Mouse (Mus musculus): Measurements from ENCODE around the gene Ubac2. TPM values are rescaled to one million over a fixed set of nuclear protein-coding genes. Genes with fewer than 3 reads are reported as not detected.
A peak's percentile ranks its signal among the peaks of the same experiment; 100 is the strongest.

Gene Ubac2
- polyA plus RNA-seq, 2 experiments, result 10.1 to 16.4 TPM

- Histone ChIP-seq H3K36me3 (replicated peaks; ENCODE audit: control insufficient read depth, insufficient read depth, low read depth) (no peaks in the 10 kb centered on the region), H3K4me2 (ENCODE audit: low read depth) (no peak overlapping the region), H3K27me3 (ENCODE audit: control insufficient read depth, insufficient read depth, low read length) (no peaks in the 10 kb centered on the region), H3K9ac (replicated peaks) (no peak overlapping the region), H3K27ac (no peak overlapping the region), H3K9me3 (ENCODE audit: control insufficient read depth, low read length) (no peaks in the 10 kb centered on the region), H3K4me1 (replicated peaks; ENCODE audit: control insufficient read depth in 2 of 2, insufficient read depth in 2 of 2, low read length in 1 of 2) (peaks cover 0 to 10% of the 10 kb centered on the region in 2 experiments; a peak in 2 of 4 replicates), H3K4me3 (ENCODE audit: insufficient read depth in 1 of 2, low read depth in 2 of 2, low read length in 2 of 2) (no peak overlapping the region)
- no peak for ATAC-seq (ENCODE audit: insufficient read depth)
- DNase-seq (ENCODE audit: low read depth in 3 of 3, low spot score in 3 of 3), result no peak
- 80% methylated on average over 8 of the region's 8 CpGs for WGBS (ENCODE audit: insufficient replicate concordance)
- TF ChIP-seq CTCF (IDR thresholded peaks at IDR 0.05; ENCODE audit: low read depth), result no peak
- TF ChIP-seq EP300 (IDR thresholded peaks at IDR 0.05; ENCODE audit: low read depth), result no peak
These were observed 118.4 kb downstream of the Ubac2 start for GRCm38 (mm10) chr14:121996786-121997185.

- WGBS (ENCODE audit: insufficient replicate concordance), result 75% methylated on average over 8 of the region's 8 CpGs
- Histone ChIP-seq H3K9me3 (ENCODE audit: control insufficient read depth, low read length) (no peaks in the 10 kb centered on the region), H3K4me3 (ENCODE audit: insufficient read depth in 1 of 2, low read depth in 2 of 2, low read length in 2 of 2) (no peak overlapping the region), H3K4me2 (ENCODE audit: low read depth) (no peak overlapping the region), H3K9ac (replicated peaks) (no peak overlapping the region), H3K4me1 (replicated peaks; ENCODE audit: control insufficient read depth in 2 of 2, insufficient read depth in 2 of 2, low read length in 1 of 2) (peaks cover 0 to 11% of the 10 kb centered on the region in 2 experiments; a peak in 2 of 4 replicates), H3K36me3 (replicated peaks; ENCODE audit: control insufficient read depth, insufficient read depth, low read depth) (no peaks in the 10 kb centered on the region), H3K27me3 (ENCODE audit: control insufficient read depth, insufficient read depth, low read length) (no peaks in the 10 kb centered on the region), H3K27ac (no peak overlapping the region)
- ATAC-seq (ENCODE audit: insufficient read depth) (no peak), DNase-seq (ENCODE audit: low read depth in 3 of 3, low spot score in 3 of 3) (no peak)
- TF ChIP-seq CTCF (IDR thresholded peaks at IDR 0.05; ENCODE audit: low read depth) (no peak), EP300 (IDR thresholded peaks at IDR 0.05; ENCODE audit: low read depth) (no peak)
These were observed 121.0 kb downstream of the Ubac2 start for GRCm38 (mm10) chr14:121999455-121999854.

GRCm38 (mm10) chr14:122000346-122001105, 122.1 kb downstream of the Ubac2 start:
- Histone ChIP-seq H3K4me2 (ENCODE audit: low read depth) (no peak overlapping the region), H3K27ac (no peak overlapping the region), H3K36me3 (replicated peaks; ENCODE audit: control insufficient read depth, insufficient read depth, low read depth) (no peaks in the 10 kb centered on the region), H3K27me3 (ENCODE audit: control insufficient read depth, insufficient read depth, low read length) (no peaks in the 10 kb centered on the region), H3K4me3 (ENCODE audit: insufficient read depth in 1 of 2, low read depth in 2 of 2, low read length in 2 of 2) (no peak overlapping the region), H3K9ac (replicated peaks) (no peak overlapping the region), H3K4me1 (replicated peaks; ENCODE audit: control insufficient read depth in 2 of 2, insufficient read depth in 2 of 2, low read length in 1 of 2) (peaks cover 0 to 8% of the 10 kb centered on the region in 2 experiments; a peak in 2 of 4 replicates), H3K9me3 (ENCODE audit: control insufficient read depth, low read length) (no peaks in the 10 kb centered on the region)
- ATAC-seq (ENCODE audit: insufficient read depth) (no peak), DNase-seq (ENCODE audit: low read depth in 3 of 3, low spot score in 3 of 3) (no peak)
- TF ChIP-seq CTCF (IDR thresholded peaks at IDR 0.05; ENCODE audit: low read depth) (no peak), EP300 (IDR thresholded peaks at IDR 0.05; ENCODE audit: low read depth) (no peak)
- WGBS (ENCODE audit: insufficient replicate concordance), result 80% methylated on average over 17 of the region's 17 CpGs

GRCm38 (mm10) chr14:122002224-122002623, 123.8 kb downstream of the Ubac2 start:
- no peak overlapping the region for H3K27ac ChIP-seq
- TF ChIP-seq CTCF (IDR thresholded peaks at IDR 0.05; ENCODE audit: low read depth), result no peak
- no peak for TF ChIP-seq EP300 (IDR thresholded peaks at IDR 0.05; ENCODE audit: low read depth)
- no peak for DNase-seq (ENCODE audit: low read depth in 3 of 3, low spot score in 3 of 3)
- H3K4me2 ChIP-seq (ENCODE audit: low read depth), result no peak overlapping the region
- no peaks in the 10 kb centered on the region for H3K9me3 ChIP-seq (ENCODE audit: control insufficient read depth, low read length)
- H3K9ac ChIP-seq (replicated peaks), result no peak overlapping the region
- H3K36me3 ChIP-seq (replicated peaks; ENCODE audit: control insufficient read depth, insufficient read depth, low read depth), result no peaks in the 10 kb centered on the region
- H3K4me1 ChIP-seq (replicated peaks; ENCODE audit: control insufficient read depth in 2 of 2, insufficient read depth in 2 of 2, low read length in 1 of 2), result peaks cover 0 to 5% of the 10 kb centered on the region in 2 experiments; a peak in 2 of 4 replicates
- ATAC-seq (ENCODE audit: insufficient read depth), result no peak
- H3K4me3 ChIP-seq (ENCODE audit: insufficient read depth in 1 of 2, low read depth in 2 of 2, low read length in 2 of 2), result no peak overlapping the region
- H3K27me3 ChIP-seq (ENCODE audit: control insufficient read depth, insufficient read depth, low read length), result no peaks in the 10 kb centered on the region
- WGBS (ENCODE audit: insufficient replicate concordance), result 68% methylated on average over 7 of the region's 7 CpGs

GRCm38 (mm10) chr14:122003812-122004211, 125.4 kb downstream of the Ubac2 start:
- ATAC-seq (ENCODE audit: insufficient read depth) (peak; percentile 79), DNase-seq (ENCODE audit: low read depth in 3 of 3, low spot score in 3 of 3) (no peak)
- Histone ChIP-seq H3K4me1 (replicated peaks; ENCODE audit: control insufficient read depth in 2 of 2, insufficient read depth in 2 of 2, low read length in 1 of 2) (peaks cover 0 to 5% of the 10 kb centered on the region in 2 experiments; a peak in 2 of 4 replicates), H3K36me3 (replicated peaks; ENCODE audit: control insufficient read depth, insufficient read depth, low read depth) (no peaks in the 10 kb centered on the region), H3K4me3 (ENCODE audit: insufficient read depth in 1 of 2, low read depth in 2 of 2, low read length in 2 of 2) (no peak overlapping the region), H3K9ac (replicated peaks) (no peak overlapping the region), H3K9me3 (ENCODE audit: control insufficient read depth, low read length) (no peaks in the 10 kb centered on the region), H3K27me3 (ENCODE audit: control insufficient read depth, insufficient read depth, low read length) (no peaks in the 10 kb centered on the region), H3K27ac (no peak overlapping the region), H3K4me2 (ENCODE audit: low read depth) (no peak overlapping the region)
- TF ChIP-seq CTCF (IDR thresholded peaks at IDR 0.05; ENCODE audit: low read depth), result peak; percentile 12; the same call in 1 of the 2 replicates
- no peak for TF ChIP-seq EP300 (IDR thresholded peaks at IDR 0.05; ENCODE audit: low read depth)
